Mouse (Mus musculus) myocyte (in vitro differentiated cells): ENCODE data around the gene Hs2st1. TPM values are rescaled to one million over a fixed set of nuclear protein-coding genes. Genes with fewer than 3 reads are reported as not detected.

Experiments used
- H3K27me3 ChIP-seq: one replicate; pipeline ENCODE4 v1.6.1; 2011; ENCODE audit not compliant: control insufficient read depth, insufficient read depth, insufficient read length
- H3K36me3 ChIP-seq: one replicate; pipeline ENCODE4 v1.6.1; 2011; ENCODE audit not compliant: control insufficient read depth, insufficient read depth
- H3K4me2 ChIP-seq: one replicate; pipeline ENCODE4 v1.6.1; 2011; ENCODE audit warnings: low read depth, control low read depth
- H3K4me3 ChIP-seq: one replicate; pipeline ENCODE4 v1.5.1; 2011; ENCODE audit warnings: mild to moderate bottlenecking, control low read depth, moderate library complexity
- H3K79me2 ChIP-seq: one replicate; pipeline ENCODE4 v1.6.1; 2011; ENCODE audit not compliant: control insufficient read depth, insufficient read depth
- H3ac ChIP-seq: one replicate; pipeline ENCODE4 v1.6.1; 2011; ENCODE audit not compliant: control insufficient read depth, insufficient read length
- CEBPB ChIP-seq: IDR thresholded peaks from 2 replicates; pipeline ENCODE4 v1.6.1; 2011; ENCODE audit warnings: mild to moderate bottlenecking, moderate library complexity; ENCODE audit not compliant: poor library complexity, insufficient read depth, severe bottlenecking
- E2F4 ChIP-seq: IDR thresholded peaks from one replicate; pipeline ENCODE4 v1.6.1; 2011; ENCODE audit warnings: mild to moderate bottlenecking, control low read depth, moderate library complexity; ENCODE audit not compliant: insufficient read depth
- MAX ChIP-seq: IDR thresholded peaks from one replicate; pipeline ENCODE4 v1.6.1; 2011; ENCODE audit warnings: low read depth, mild to moderate bottlenecking, control low read depth
- MYOD1 ChIP-seq, 3 experiments: IDR thresholded peaks; one replicate each; pipeline ENCODE4 v1.6.1; 2011; ENCODE audit warnings: control low read depth in 2 of 3, low read depth in 2 of 3, mild to moderate bottlenecking in 2 of 3, moderate library complexity in 1 of 3; ENCODE audit not compliant: insufficient read length in 2 of 3, control insufficient read depth in 1 of 3
- MYOG ChIP-seq, 3 experiments: IDR thresholded peaks; one replicate each; pipeline ENCODE4 v1.6.1; 2011; ENCODE audit warnings: control low read depth in 2 of 3, low read depth in 2 of 3, mild to moderate bottlenecking in 2 of 3; ENCODE audit not compliant: insufficient read length in 2 of 3, control insufficient read depth in 1 of 3, insufficient read depth in 1 of 3
- POLR2A ChIP-seq: IDR thresholded peaks from one replicate; pipeline ENCODE4 v1.6.1; 2011; ENCODE audit warnings: low read depth, mild to moderate bottlenecking, control low read depth, moderate library complexity; ENCODE audit not compliant: insufficient read length
- POLR2AphosphoS2 ChIP-seq: IDR thresholded peaks from one replicate; pipeline ENCODE4 v1.6.1; 2011; ENCODE audit warnings: low read depth, control low read depth; ENCODE audit not compliant: insufficient read length
- REST ChIP-seq: IDR thresholded peaks from one replicate; pipeline ENCODE4 v1.6.1; 2011; ENCODE audit warnings: mild to moderate bottlenecking, control low read depth, moderate library complexity; ENCODE audit not compliant: insufficient read depth, insufficient read length
- SRF ChIP-seq: IDR thresholded peaks from one replicate; pipeline ENCODE4 v1.6.1; 2011; ENCODE audit warnings: low read depth; ENCODE audit not compliant: control insufficient read depth, insufficient read length
- TCF12 ChIP-seq: IDR thresholded peaks from one replicate; pipeline ENCODE4 v1.6.1; 2011; ENCODE audit warnings: mild to moderate bottlenecking, control low read depth; ENCODE audit not compliant: poor library complexity, insufficient read depth, severe bottlenecking
- TCF3 ChIP-seq: IDR thresholded peaks from one replicate; pipeline ENCODE4 v1.6.1; 2011; ENCODE audit warnings: low read depth, control low read depth; ENCODE audit not compliant: insufficient read length
- USF1 ChIP-seq: IDR thresholded peaks from one replicate; pipeline ENCODE4 v1.6.1; 2011; ENCODE audit warnings: low read depth, mild to moderate bottlenecking, control low read depth, moderate library complexity
- polyA plus RNA-seq: library from polyadenylated mRNA; unstranded; fragments of >200 nt; fragmentation: generic; extraction: Trizol; gene quantifications from one replicate; pipeline ENCODE4 v1.2.1, GENCODE M21; 2012; ENCODE audit warnings: missing spikeins

Gene Hs2st1
- polyA plus RNA-seq, 1 experiment: 16.2 TPM

- no peaks in the 10 kb centered on the region for H3K36me3 ChIP-seq
- H3K4me3 ChIP-seq: no peak overlapping the region
- TF ChIP-seq POLR2AphosphoS2 (no peak), MYOG (IDR thresholded peaks at IDR 0.05; ENCODE audit: control insufficient read depth in 1 of 3, insufficient read depth in 1 of 3, insufficient read length in 2 of 3, low read depth in 2 of 3) (no peak), MYOD1 (IDR thresholded peaks at IDR 0.05; ENCODE audit: control insufficient read depth in 1 of 3, insufficient read length in 2 of 3, low read depth in 2 of 3) (no peak), TCF12 (no peak), POLR2A (no peak), USF1 (no peak), CEBPB (no peak), E2F4 (no peak), REST (no peak), MAX (no peak)
- H3ac ChIP-seq: no peak overlapping the region
- no peaks in the 10 kb centered on the region for H3K79me2 ChIP-seq
- no peak overlapping the region for H3K4me2 ChIP-seq
- H3K27me3 ChIP-seq: no peaks in the 10 kb centered on the region
These were observed 44.7 kb upstream of the Hs2st1 start for GRCm38 (mm10) chr3:144614698-144615097.

- Histone ChIP-seq H3K27me3 (no peaks in the 10 kb centered on the region), H3K79me2 (no peaks in the 10 kb centered on the region), H3K4me3 (no peak overlapping the region), H3K4me2 (no peak overlapping the region), H3K36me3 (no peaks in the 10 kb centered on the region), H3ac (no peak overlapping the region)
- TF ChIP-seq MYOD1 (IDR thresholded peaks at IDR 0.05; ENCODE audit: control insufficient read depth in 1 of 3, insufficient read length in 2 of 3, low read depth in 2 of 3) (no peak), REST (no peak), TCF3 (no peak), E2F4 (no peak), CEBPB (no peak), POLR2A (no peak), MAX (no peak), USF1 (no peak)
These were observed 44.3 kb upstream of the Hs2st1 start for GRCm38 (mm10) chr3:144614277-144614676.

- no peak overlapping the region for H3ac ChIP-seq
- no peak for TF ChIP-seq SRF
- no peak for TF ChIP-seq REST
- no peak for TF ChIP-seq MYOG (IDR thresholded peaks at IDR 0.05; ENCODE audit: control insufficient read depth in 1 of 3, insufficient read depth in 1 of 3, insufficient read length in 2 of 3, low read depth in 2 of 3)
- TF ChIP-seq TCF12: no peak
- TF ChIP-seq MAX: no peak
- no peak overlapping the region for H3K4me2 ChIP-seq
- H3K36me3 ChIP-seq: no peaks in the 10 kb centered on the region
- no peak overlapping the region for H3K4me3 ChIP-seq
- H3K27me3 ChIP-seq: no peaks in the 10 kb centered on the region
- no peaks in the 10 kb centered on the region for H3K79me2 ChIP-seq
These were observed 42.4 kb upstream of the Hs2st1 start for GRCm38 (mm10) chr3:144612382-144612781.

- H3K4me3 ChIP-seq: no peak overlapping the region
- no peak overlapping the region for H3ac ChIP-seq
- TF ChIP-seq E2F4: no peak
- no peak for TF ChIP-seq TCF12
- no peak for TF ChIP-seq MYOD1 (IDR thresholded peaks at IDR 0.05; ENCODE audit: control insufficient read depth in 1 of 3, insufficient read length in 2 of 3, low read depth in 2 of 3)
- no peak for TF ChIP-seq MAX
- no peak for TF ChIP-seq POLR2A
- TF ChIP-seq POLR2AphosphoS2: no peak
- no peak for TF ChIP-seq MYOG (IDR thresholded peaks at IDR 0.05; ENCODE audit: control insufficient read depth in 1 of 3, insufficient read depth in 1 of 3, insufficient read length in 2 of 3, low read depth in 2 of 3)
- TF ChIP-seq SRF: no peak
- no peak for TF ChIP-seq CEBPB
- TF ChIP-seq TCF3: no peak
- TF ChIP-seq USF1: no peak
- no peak overlapping the region for H3K4me2 ChIP-seq
- H3K36me3 ChIP-seq: no peaks in the 10 kb centered on the region
- no peaks in the 10 kb centered on the region for H3K27me3 ChIP-seq
- H3K79me2 ChIP-seq: no peaks in the 10 kb centered on the region
These were observed 41.8 kb upstream of the Hs2st1 start for GRCm38 (mm10) chr3:144611626-144612271.

- TF ChIP-seq CEBPB (no peak), MYOD1 (IDR thresholded peaks at IDR 0.05; ENCODE audit: control insufficient read depth in 1 of 3, insufficient read length in 2 of 3, low read depth in 2 of 3) (no peak), SRF (no peak), MAX (no peak)
- Histone ChIP-seq H3K79me2 (no peaks in the 10 kb centered on the region), H3K27me3 (no peaks in the 10 kb centered on the region), H3K4me3 (no peak overlapping the region), H3ac (no peak overlapping the region), H3K4me2 (no peak overlapping the region), H3K36me3 (no peaks in the 10 kb centered on the region)
These were observed 40.8 kb upstream of the Hs2st1 start for GRCm38 (mm10) chr3:144610759-144611158.
